Mouse (Mus musculus) C2C12 (cell line): ENCODE measurements around the gene Ric8b.

Experiments
- CTCF ChIP-seq: IDR thresholded peaks from one replicate; pipeline ENCODE4 v1.5.1; 2011; ENCODE audit not compliant: control insufficient read depth, insufficient read depth, insufficient read length
- FOSL1 ChIP-seq: IDR thresholded peaks from one replicate; pipeline ENCODE4 v1.8.0; 2011; ENCODE audit warnings: mild to moderate bottlenecking, low read length; ENCODE audit not compliant: poor library complexity, insufficient read depth, severe bottlenecking
- MAX ChIP-seq: IDR thresholded peaks from one replicate; pipeline ENCODE4 v1.6.1; 2011; ENCODE audit warnings: mild to moderate bottlenecking, control low read depth
- USF1 ChIP-seq: IDR thresholded peaks from one replicate; pipeline ENCODE4 v1.6.1; 2011; ENCODE audit warnings: low read depth, mild to moderate bottlenecking, control low read depth, moderate library complexity

DNA sequence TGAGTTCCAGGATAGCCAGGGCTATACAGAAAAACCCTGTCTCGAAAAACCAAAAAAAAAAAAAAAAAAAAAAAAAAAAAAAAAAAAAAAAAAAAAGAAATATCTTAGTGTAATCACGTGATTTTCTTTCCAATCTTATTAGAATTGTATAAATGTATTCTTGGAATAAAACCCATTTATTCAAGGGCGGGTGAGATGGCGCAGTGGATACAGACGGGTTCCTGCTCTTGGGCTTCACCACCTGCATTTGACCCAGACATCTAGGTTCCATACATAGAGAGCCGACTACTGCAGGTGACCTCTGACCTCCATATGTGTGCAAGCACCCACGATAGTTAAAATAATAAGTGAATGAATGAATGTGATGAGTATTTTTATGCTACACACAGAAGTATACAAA lies 65.3 kb downstream of the Ric8b start:
- no peak for TF ChIP-seq CTCF
- no peak for TF ChIP-seq USF1
- TF ChIP-seq MAX, result no peak
- TF ChIP-seq FOSL1, result no peak
